Mouse (Mus musculus) kidney, embryonic 16.5 days (tissue): ENCODE data around the gene Abcg5. TPM values are rescaled to one million over a fixed set of nuclear protein-coding genes. Genes with fewer than 3 reads are reported as not detected.

Source experiments
- ATAC-seq: fragments of 200-750 bp; cut with Nextera tagmentation; 2 replicates; pipeline ENCODE4 v1.8.0; 2017; ENCODE audit warnings: moderate TSS enrichment; ENCODE audit not compliant: low FRiP score, low TSS enrichment
- H3K27ac ChIP-seq: fragments of 300-500 bp; sonication (generic); 2 replicates; pipeline ENCODE4 v1.5.1; 2014; ENCODE audit warnings: low read length
- H3K27me3 ChIP-seq: fragments of 300-500 bp; sonication (generic); 2 replicates; pipeline ENCODE4 v1.6.1; 2014; ENCODE audit warnings: low read length, control low read depth, mixed read lengths; ENCODE audit not compliant: insufficient read depth
- H3K36me3 ChIP-seq: fragments of 300-500 bp; sonication (generic); 2 replicates; pipeline ENCODE4 v1.6.1; 2014; ENCODE audit warnings: low read length, control low read depth, mixed read lengths; ENCODE audit not compliant: insufficient read depth
- H3K4me1 ChIP-seq: fragments of 300-500 bp; sonication (generic); 2 replicates; pipeline ENCODE4 v1.6.1; 2014; ENCODE audit warnings: low read length, control low read depth, mixed read lengths; ENCODE audit not compliant: insufficient read depth
- H3K4me2 ChIP-seq: fragments of 300-500 bp; sonication (generic); replicated peaks from 2 replicates; pipeline ENCODE4 v1.6.1; 2014; ENCODE audit warnings: low read depth, low read length
- H3K4me3 ChIP-seq: fragments of 300-500 bp; sonication (generic); 2 replicates; pipeline ENCODE4 v1.5.1; 2014; ENCODE audit warnings: mild to moderate bottlenecking, low read length
- H3K9ac ChIP-seq: fragments of 300-500 bp; sonication (generic); replicated peaks from 2 replicates; pipeline ENCODE4 v1.6.1; 2014; ENCODE audit warnings: low read length
- H3K9me3 ChIP-seq: fragments of 300-500 bp; sonication (generic); 2 replicates; pipeline ENCODE4 v1.6.1; 2016; ENCODE audit warnings: low read length, control low read depth
- WGBS: fragments of 180-500 bp; shearing (Covaris S2); extraction: QIAGEN DNeasy Blood & Tissue Kit; methylation state at CpG from one replicate; pipeline ENCODE4 v1.1.7; 2014; 5-methylcytosine and 5-hydroxymethylcytosine counted together
- polyA plus RNA-seq: library from polyadenylated mRNA; unstranded; fragments of >200 nt; fragmentation: Nextera tagmentation; extraction: Ambion mirVana; gene quantifications from 2 replicates; pipeline ENCODE4 v1.2.1, GENCODE M21; 2015

Abcg5 gene
- polyA plus RNA-seq, 1 experiment from 2014 or later = 3.7 TPM

GRCm38 (mm10) chr17:84622028-84622427, 60.8 kb downstream of the Abcg5 start:
- no peak overlapping the region for H3K27ac ChIP-seq
- no peak for ATAC-seq
- no peaks in the 10 kb centered on the region; the same call in 1 of the 2 replicates for H3K9me3 ChIP-seq
- no peak overlapping the region for H3K4me3 ChIP-seq
- no peak overlapping the region for H3K4me2 ChIP-seq
- no peaks in the 10 kb centered on the region for H3K27me3 ChIP-seq
- H3K9ac ChIP-seq = no peak overlapping the region
- 81% methylated on average over 4 of the region's 4 CpGs for WGBS
- H3K4me1 ChIP-seq = peaks cover 6% of the 10 kb centered on the region
- 0 out of 2 replicates have a peak, but pooled peaks cover 9% of the 10 kb centered on the region for H3K36me3 ChIP-seq

GRCm38 (mm10) chr17:84621209-84621608, 61.6 kb downstream of the Abcg5 start:
- Histone ChIP-seq H3K36me3 (0 out of 2 replicates have a peak, but pooled peaks cover 9% of the 10 kb centered on the region), H3K9me3 (no peaks in the 10 kb centered on the region; the same call in 1 of the 2 replicates), H3K4me1 (0 out of 2 replicates have a peak, but pooled peaks cover 3% of the 10 kb centered on the region), H3K27me3 (no peaks in the 10 kb centered on the region), H3K27ac (no peak overlapping the region), H3K9ac (no peak overlapping the region), H3K4me3 (no peak overlapping the region), H3K4me2 (no peak overlapping the region)
- ATAC-seq = no peak
- WGBS = 81% methylated on average over 6 of the region's 6 CpGs

GRCm38 (mm10) chr17:84620610-84621009, 62.2 kb downstream of the Abcg5 start:
- H3K27me3 ChIP-seq = no peaks in the 10 kb centered on the region
- no peak for ATAC-seq
- no peaks in the 10 kb centered on the region; the same call in 1 of the 2 replicates for H3K9me3 ChIP-seq
- no peak overlapping the region for H3K27ac ChIP-seq
- no peak overlapping the region for H3K4me2 ChIP-seq
- 90% methylated on average over 6 of the region's 6 CpGs for WGBS
- 0 out of 2 replicates have a peak, but pooled peaks cover 3% of the 10 kb centered on the region for H3K4me1 ChIP-seq
- H3K36me3 ChIP-seq = 0 out of 2 replicates have a peak, but pooled peaks cover 9% of the 10 kb centered on the region
- no peak overlapping the region for H3K9ac ChIP-seq
- H3K4me3 ChIP-seq = no peak overlapping the region

GRCm38 (mm10) chr17:84620076-84620475, 62.7 kb downstream of the Abcg5 start:
- Histone ChIP-seq H3K9me3 (no peaks in the 10 kb centered on the region; the same call in 1 of the 2 replicates), H3K27ac (no peak overlapping the region), H3K4me3 (no peak overlapping the region), H3K27me3 (no peaks in the 10 kb centered on the region), H3K36me3 (0 out of 2 replicates have a peak, but pooled peaks cover 10% of the 10 kb centered on the region), H3K9ac (no peak overlapping the region), H3K4me2 (no peak overlapping the region), H3K4me1 (0 out of 2 replicates have a peak, but pooled peaks cover 3% of the 10 kb centered on the region)
- WGBS = 87% methylated on average over 3 of the region's 3 CpGs
- no peak for ATAC-seq

- H3K4me2 ChIP-seq = no peak overlapping the region
- H3K27me3 ChIP-seq = no peaks in the 10 kb centered on the region
- no peaks in the 10 kb centered on the region; the same call in 1 of the 2 replicates for H3K9me3 ChIP-seq
- no peak overlapping the region for H3K9ac ChIP-seq
- no peak overlapping the region for H3K27ac ChIP-seq
- 0 out of 2 replicates have a peak, but pooled peaks cover 3% of the 10 kb centered on the region for H3K4me1 ChIP-seq
- H3K36me3 ChIP-seq = peaks cover 18% of the 10 kb centered on the region
- WGBS = 83% methylated on average over 7 of the region's 7 CpGs
- H3K4me3 ChIP-seq = no peak overlapping the region
- ATAC-seq = no peak
Measured at GRCm38 (mm10) chr17:84619112-84619511, 63.7 kb downstream of the Abcg5 start.

GRCm38 (mm10) chr17:84617953-84618352, 64.9 kb downstream of the Abcg5 start:
- Histone ChIP-seq H3K27ac (no peak overlapping the region), H3K27me3 (no peaks in the 10 kb centered on the region), H3K4me2 (no peak overlapping the region), H3K4me3 (no peak overlapping the region), H3K9ac (no peak overlapping the region), H3K4me1 (0 out of 2 replicates have a peak, but pooled peaks cover under 1% of the 10 kb centered on the region), H3K36me3 (peaks cover 30% of the 10 kb centered on the region), H3K9me3 (no peaks in the 10 kb centered on the region)
- 91% methylated on average over 6 of the region's 6 CpGs for WGBS
- no peak for ATAC-seq

- Histone ChIP-seq H3K4me1 (no peaks in the 10 kb centered on the region; the same call in 1 of the 2 replicates), H3K36me3 (peaks cover 32% of the 10 kb centered on the region), H3K4me3 (no peak overlapping the region), H3K9ac (no peak overlapping the region), H3K27ac (no peak overlapping the region), H3K9me3 (no peaks in the 10 kb centered on the region), H3K4me2 (no peak overlapping the region), H3K27me3 (no peaks in the 10 kb centered on the region)
- 75% methylated on average over 6 of the region's 6 CpGs for WGBS
- no peak for ATAC-seq
Measured at GRCm38 (mm10) chr17:84616526-84617074, 66.2 kb downstream of the Abcg5 start.

GRCm38 (mm10) chr17:84615811-84616210, 67.0 kb downstream of the Abcg5 start:
- Histone ChIP-seq H3K9ac (no peak overlapping the region), H3K27me3 (no peaks in the 10 kb centered on the region), H3K4me2 (no peak overlapping the region), H3K4me1 (no peaks in the 10 kb centered on the region; the same call in 1 of the 2 replicates), H3K36me3 (peaks cover 33% of the 10 kb centered on the region), H3K27ac (no peak overlapping the region), H3K9me3 (no peaks in the 10 kb centered on the region), H3K4me3 (no peak overlapping the region)
- no peak for ATAC-seq
- 79% methylated on average over 11 of the region's 11 CpGs for WGBS

GRCm38 (mm10) chr17:84611971-84612370, 70.8 kb downstream of the Abcg5 start:
- no peak overlapping the region; the same call in 1 of the 2 replicates for H3K27ac ChIP-seq
- no peaks in the 10 kb centered on the region; the same call in 1 of the 2 replicates for H3K4me1 ChIP-seq
- H3K36me3 ChIP-seq = peaks cover 32% of the 10 kb centered on the region
- H3K9ac ChIP-seq = no peak overlapping the region
- ATAC-seq = 0 out of 2 replicates have a peak, but pooled peaks have one; percentile 46
- WGBS = 33% methylated on average over 7 of the region's 7 CpGs
- no peak overlapping the region for H3K4me2 ChIP-seq
- H3K27me3 ChIP-seq = no peaks in the 10 kb centered on the region
- no peaks in the 10 kb centered on the region for H3K9me3 ChIP-seq
- H3K4me3 ChIP-seq = no peak overlapping the region

- Histone ChIP-seq H3K9me3 (no peaks in the 10 kb centered on the region), H3K27ac (no peak overlapping the region; the same call in 1 of the 2 replicates), H3K36me3 (peaks cover 35% of the 10 kb centered on the region), H3K9ac (no peak overlapping the region), H3K4me2 (no peak overlapping the region), H3K4me3 (no peak overlapping the region), H3K4me1 (no peaks in the 10 kb centered on the region; the same call in 1 of the 2 replicates), H3K27me3 (no peaks in the 10 kb centered on the region)
- ATAC-seq = no peak
- 49% methylated on average over 9 of the region's 9 CpGs for WGBS
Measured at GRCm38 (mm10) chr17:84611500-84611899, 71.3 kb downstream of the Abcg5 start.
